Mouse (Mus musculus) adrenal gland, postnatal 14 days (tissue): ENCODE measurements around the gene Ntmt1. TPM values are rescaled to one million over a fixed set of nuclear protein-coding genes. Genes with fewer than 3 reads are reported as not detected.

Source experiments
- DNase-seq: peaks from one replicate; pipeline ENCODE4 v3.0.0; 2021; ENCODE audit warnings: mixed read lengths
- total RNA-seq: library from RNA; stranded (reverse); gene quantifications from 2 replicates; pipeline ENCODE4 v1.2.3, GENCODE M21; 2021

The Ntmt1 gene
- total RNA-seq, 1 experiment from 2014 or later, result 32.3 TPM

DNA sequence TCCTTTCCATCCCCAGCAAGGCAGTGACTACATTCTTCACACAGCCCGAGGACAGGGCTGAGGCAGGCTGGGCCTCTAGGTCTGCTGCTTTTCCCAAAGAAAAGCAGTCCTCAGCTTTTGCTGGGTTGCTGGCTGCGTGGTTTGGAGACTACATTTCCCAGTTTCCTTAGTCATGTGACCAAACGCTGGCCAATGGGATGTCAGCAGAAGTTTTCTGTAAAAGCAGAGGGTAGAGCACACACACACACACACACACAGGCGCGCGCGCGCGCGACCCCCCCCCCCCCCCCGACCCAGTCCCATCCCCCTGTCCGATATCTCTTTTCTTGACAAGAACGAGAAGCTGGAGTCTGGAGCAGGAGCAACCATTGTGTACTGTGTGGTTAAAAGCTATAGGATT lies 24.3 kb upstream of the Ntmt1 start:
- peak; percentile 80 for DNase-seq

DNA sequence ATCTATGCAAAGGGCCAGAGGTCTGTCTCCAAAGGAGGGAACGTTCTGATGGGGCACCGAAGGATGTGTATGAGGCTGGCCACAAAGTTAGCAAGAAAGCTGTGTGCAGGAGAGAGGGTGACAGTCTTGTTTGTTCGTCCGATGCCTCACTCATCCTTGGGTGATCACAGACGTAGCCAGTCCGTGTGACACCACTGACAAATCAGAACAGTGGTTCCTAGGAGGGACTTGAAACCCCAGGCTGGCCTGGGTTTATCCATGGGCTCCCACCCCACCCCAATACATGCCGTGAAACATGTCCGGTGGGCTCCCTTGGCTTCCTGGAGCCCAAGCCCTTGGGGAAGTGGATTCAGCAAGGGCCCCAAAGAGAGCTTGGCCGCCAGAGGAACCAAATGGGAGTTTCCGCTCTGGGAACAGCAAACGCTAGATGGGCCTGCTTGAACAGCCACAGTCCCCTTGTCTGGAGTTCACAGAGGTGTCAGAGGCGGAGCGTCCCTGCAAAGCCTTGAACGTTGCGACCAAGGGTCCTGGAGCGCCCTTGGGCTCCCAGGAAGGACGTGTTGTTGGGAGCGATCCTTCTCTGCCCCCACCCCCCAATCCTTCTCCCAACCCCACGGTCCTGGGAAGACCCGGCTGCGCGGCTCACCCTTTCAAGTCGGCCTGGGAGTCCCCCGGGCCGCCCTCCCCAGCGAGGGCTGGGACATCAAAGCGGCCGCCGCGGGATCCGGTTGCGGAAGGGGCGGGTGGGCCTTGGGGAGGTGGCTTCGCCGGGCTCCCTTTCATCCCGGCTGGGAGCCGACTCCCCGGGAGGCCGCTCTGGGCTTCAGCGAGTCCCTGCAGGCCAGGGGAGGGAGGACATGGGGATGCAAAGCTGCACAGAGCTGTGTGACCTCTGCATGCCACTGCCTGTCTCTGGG lies 23.3 kb upstream of the Ntmt1 start:
- peak; percentile 93 for DNase-seq

DNA sequence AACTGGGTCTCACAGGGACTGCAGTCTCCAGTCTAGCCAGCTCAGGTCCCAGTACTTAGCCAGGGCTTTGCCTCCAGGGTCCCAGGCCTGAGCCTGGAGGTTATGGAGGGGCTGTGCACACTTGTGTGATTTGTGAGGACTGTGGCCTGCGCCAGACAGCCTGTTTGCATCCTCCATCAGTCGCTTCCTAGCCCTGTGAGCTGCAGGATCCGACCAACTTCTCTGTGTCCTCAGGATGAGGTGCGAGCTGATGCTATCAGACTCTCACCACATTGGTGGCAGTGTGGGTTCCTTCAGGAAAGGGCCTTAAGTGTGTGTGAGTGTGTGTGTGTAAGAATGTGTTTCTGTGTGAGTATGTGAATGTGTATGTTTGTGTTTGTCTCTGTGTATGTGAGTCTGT lies 20.2 kb upstream of the Ntmt1 start:
- no peak for DNase-seq

DNA sequence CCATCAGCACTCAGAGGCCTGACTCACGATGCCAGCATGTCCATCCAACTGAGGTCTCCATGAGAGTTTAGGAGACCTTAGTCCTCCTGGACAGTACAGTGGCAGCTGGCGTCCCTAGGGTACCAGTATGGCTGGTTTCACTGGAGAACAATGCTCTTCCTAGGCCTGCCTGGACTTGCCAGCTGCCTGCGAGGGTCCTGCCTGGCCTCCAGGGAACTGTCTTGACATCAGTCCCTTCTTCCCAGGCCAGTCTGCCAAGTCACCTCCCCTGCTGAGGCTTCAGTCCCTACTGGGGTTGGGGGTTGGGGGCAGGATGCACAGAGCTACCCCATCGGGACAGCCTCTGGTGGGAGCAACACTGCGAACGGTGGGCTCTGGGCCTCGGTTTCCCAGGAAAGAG lies 15.6 kb upstream of the Ntmt1 start:
- no peak for DNase-seq

DNA sequence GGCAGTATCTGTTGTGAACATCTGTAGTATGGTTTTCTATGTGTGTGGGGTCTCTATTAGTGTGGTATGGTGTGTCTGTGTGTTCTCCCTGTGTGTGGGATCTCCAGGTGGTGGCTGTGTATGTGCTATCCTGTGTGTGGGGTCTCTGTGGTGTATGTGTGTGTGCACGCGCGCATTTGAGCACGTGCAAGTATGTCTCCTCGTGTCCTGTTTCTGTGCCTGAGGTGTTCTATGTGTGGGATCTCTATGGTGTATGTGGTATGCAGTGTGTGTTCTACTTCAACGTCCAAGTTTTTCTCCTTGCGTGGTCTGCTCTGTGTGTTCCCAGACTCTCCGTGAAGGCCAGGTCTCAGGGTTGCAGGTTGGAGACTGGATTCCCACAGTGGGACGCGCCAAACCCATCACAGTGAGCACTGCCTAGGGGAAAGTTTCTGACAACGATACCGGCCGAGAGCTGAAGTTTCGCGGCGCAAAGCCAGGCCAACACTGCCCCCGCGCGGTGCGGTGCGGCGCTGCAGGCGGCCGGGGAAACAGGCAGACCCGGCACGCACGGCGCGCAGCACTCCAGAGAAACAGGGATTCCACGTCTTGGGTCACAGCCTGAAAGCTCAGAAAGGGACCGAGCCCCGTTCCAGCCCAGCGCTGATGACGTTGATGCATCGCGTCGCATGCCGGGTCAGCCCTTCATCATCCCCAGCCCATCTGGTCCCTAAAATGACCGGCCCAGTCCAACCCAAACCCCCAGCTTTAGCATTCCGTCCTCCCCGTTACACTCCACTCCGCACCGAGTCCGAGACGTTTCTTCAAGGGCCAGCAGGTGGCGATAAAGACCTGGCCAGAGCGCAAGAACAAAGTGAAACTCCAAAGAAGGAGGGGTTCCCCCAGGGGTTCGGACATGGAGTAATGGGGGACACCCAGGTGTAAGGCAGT lies 13.2 kb upstream of the Ntmt1 start:
- DNase-seq, result peak; percentile 96

DNA sequence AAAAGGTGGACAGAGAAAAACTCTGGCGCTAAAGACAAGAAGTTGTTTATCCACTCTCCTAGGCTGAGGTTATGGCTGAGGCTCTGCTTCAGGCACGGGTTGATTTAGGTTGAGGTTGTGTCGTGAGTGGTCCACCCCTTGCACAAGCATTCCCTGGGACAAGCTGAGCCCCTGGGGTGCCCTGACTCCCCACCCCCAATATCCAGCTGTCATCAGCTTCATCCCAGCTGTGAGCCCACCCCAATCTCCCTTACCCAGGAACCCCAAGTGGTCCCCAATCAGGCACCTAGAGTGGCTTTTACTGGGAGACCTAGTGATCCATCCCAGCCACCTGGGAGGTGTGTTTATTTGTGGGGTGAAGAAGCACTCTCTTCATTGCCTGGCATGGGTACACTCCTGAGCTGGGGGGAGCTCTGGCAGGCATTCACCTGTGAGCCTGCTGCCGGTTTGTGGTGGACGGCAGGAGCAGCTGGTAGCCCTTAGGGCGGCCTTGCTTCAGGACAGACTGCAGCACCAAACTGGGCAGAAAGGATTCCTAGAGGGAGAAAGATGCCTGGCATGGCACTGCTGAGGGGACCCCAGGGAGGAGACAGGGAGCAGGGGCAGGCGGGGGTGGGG lies 12.2 kb upstream of the Ntmt1 start:
- DNase-seq, result no peak

DNA sequence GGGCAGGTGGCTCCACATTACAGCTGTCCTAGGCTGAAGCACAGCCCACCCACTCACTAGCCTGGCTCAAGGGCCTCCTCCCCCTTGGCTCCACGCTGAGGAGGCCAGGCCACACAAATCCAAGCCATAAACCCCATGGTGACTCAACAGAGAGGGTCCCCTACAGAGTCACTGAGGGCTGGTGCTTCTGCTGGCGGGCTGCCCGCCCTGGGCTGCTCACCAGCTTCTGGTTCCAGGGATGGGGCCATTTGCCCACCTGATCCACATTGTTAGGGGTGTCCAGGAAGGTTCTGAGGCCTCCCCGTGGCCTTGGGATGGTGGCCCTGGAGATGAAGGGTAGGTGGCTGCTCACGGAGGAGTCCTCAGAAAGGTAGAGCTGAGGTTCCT lies 11.7 kb upstream of the Ntmt1 start:
- DNase-seq, result peak; percentile 33

DNA sequence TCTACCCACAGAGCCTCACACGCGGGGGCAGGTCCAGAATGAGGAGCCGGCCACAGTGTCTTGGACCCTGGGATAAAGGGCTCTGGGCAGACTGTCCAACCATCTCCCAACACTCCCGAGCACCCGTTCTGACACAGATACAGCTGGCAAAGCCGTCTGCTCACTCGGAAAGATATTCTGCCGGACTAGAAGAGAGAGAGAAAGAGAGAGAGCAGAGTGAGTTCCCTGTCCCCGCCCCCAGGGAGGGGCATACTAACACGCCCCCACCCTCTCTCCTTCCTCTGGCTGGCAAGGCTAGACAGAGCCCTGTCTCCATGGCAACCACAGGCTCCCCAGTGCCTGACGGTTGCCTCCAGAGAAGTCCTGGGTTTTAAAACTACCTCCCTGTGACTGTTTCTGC lies 11.2 kb upstream of the Ntmt1 start:
- peak; percentile 92 for DNase-seq

DNA sequence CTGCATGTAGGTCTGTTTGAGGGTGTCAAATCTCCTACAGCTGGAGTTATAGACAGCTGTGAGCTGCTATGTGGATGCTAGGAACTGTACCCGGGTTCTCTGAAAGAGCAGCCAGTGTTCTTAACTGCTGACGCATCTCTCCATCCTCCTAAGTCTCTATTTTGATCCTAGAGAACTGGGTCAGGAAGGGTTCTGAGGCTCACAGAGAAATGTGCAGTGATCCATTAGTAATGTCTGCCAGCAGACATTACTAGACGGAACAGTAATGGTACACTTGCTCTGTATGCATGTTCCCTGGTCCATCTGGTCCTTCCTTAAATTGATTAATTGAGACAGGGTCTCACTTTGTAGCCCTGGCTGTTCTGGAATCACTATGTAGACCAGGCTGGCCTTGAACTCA lies 8.2 kb upstream of the Ntmt1 start:
- DNase-seq, result no peak

DNA sequence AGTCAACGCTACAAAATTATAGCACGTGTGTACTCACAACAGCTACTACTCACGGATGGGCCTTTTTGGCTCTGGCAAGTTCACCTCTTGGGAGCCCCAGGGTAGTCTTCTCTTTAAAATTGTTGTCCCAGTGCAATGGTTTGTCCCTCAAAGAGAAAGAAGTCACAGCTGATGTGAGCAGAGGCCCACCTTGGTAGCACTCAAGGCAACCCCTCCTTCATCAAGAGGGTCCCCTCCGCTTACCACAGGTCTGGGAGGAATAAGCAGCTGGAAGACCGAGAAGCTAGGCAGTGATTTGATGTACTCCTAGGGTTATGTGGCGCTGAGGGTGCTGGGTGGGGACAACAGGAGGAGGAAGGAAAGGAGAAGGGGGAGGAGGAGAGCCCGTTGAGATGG lies 7.0 kb upstream of the Ntmt1 start:
- no peak for DNase-seq

DNA sequence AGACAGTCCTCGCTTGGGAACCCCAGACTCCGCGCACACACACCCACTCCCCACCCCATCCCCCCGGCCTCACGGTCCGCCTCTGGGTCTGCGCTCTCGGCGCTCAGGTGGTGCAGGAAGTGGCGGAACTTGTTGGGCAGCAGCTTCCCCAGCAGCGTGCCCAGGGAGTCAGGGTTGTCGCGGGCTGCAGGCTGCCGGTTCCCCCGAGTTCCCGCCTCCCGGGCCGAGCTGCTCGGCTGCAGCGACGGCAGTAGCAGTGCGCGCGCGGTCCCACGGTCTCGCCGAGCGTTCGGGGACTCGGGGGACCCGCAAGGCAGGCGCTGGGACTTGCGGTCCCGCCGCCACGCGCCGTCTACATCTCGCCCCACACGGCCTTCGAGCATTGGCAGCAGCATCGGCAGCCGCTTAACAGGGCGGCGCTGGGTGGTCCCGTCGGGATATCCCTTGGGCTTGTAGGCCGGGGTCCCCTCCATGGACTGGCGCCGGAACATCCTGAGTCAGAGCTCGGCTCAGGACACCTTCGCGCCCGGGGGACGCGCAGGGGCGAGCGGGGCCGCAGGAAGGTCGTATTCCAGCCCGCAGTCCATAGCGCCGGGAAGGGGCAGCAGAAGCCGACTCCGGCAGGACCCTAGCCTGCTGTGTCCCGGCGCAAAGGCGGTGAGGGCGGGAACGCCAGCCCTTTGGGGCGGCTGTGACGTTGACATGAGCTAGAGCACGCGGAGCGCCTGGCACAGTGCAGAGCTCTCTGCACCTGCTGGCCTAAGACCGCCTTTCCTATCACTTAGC lies 6.4 kb upstream of the Ntmt1 start:
- peak; percentile 60 for DNase-seq

DNA sequence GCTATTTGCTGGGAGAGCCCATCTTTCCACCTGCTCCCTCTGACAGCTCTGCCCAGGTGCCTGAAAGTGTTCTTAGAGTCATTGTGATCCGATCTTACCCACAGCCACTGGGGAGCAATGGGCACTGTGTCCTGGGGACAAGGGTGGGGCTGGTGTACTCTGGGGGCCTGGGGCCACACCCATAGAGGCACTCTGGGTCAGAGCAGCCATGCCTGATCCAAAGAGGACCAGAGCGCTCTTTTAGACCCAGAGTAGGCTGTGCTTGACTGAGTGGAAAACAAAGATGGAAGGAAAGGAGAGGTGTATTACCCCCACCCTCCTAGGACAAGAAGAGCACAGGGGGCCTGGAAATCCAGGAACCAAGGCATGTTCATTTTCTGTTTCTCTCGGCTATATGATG lies 4.0 kb upstream of the Ntmt1 start, which contains the start of gene 1700001O22Rik:
Gene 1700001O22Rik (minus strand): TSS at position 58 of the 400 bp plus-strand sequence.
- DNase-seq, result no peak

DNA sequence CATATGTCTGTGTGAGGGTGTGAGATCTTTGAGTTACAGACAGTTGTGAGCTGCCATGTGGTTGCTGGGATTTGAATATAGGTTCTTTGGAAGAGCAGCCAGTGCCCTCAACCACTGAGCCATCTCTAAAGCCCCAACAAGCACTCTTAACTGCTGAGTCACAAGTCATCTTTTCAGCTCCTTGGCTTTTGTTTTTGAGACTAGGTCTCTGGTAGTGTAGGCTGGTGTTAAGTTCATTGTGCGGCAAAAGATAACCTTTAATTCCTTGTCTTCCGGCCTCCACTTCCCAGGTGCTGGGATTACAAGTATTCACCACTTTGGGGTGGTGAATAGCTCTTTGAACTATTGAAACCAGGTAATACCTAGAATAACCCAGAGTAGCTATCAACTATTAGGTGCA lies 1.6 kb upstream of the Ntmt1 start:
- DNase-seq, result no peak

DNA sequence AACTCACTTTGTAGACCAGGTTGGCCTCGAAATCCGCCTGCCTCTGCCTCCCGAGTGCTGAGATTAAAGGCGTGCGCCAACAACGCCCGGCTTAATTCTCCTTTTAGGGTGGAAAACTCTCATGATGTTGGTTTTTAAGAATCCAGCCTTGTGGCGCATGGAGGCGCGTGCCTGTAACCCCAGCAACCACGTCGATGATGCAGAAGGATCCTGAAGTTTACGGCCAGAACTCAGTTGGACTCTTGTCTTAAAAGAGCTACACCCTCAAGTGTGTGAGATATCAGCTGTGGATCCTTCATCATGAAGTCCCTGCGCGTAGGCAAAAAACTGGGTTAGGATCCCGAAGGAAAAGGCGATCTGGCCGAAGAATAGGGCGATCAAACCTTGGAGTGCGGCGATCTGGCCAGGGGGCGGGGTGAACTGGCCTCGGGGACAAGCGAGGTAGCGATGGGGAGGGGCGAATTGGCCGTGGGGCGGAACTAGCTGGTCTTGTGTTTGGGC lies 429 bp upstream of the Ntmt1 start:
- no peak for DNase-seq

DNA sequence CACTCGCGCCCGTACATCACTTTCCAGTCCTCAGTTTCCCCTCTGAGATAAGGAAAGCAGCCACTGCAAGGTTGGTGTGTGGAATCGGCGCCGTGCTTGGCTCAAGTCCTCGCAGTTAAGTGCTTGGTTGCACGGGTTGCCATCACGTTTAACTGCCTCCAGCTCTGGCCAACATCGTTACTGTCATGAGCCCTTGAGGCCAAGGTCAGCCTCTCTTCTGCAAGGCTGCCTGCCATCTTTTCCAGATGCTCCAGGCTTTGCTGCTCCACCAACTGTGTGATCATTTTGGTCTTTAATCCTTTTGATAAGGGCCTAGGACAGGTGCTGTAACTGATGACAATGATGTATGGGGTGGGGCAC lies 650 bp downstream of the Ntmt1 start:
- DNase-seq, result peak; percentile 68

DNA sequence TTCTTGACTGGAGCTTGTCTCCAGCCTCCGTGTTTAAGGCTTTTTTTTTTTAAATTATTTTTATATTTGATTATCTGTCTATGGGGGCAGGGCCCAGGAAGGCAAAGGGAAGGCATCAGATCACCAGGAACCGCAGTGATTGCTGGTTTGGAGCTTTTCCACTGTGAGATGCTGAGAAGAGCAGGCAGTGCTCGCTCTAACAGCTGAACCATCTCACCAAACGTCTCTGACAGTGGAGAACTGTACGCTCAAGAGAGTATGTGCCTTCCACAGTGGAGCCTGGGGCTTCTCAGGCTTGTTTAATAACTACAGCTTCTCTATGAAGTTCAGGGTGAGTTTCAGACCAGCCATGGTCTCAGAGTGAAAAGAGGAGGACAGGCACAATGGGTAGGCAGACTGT lies 1.9 kb downstream of the Ntmt1 start:
- DNase-seq, result no peak

DNA sequence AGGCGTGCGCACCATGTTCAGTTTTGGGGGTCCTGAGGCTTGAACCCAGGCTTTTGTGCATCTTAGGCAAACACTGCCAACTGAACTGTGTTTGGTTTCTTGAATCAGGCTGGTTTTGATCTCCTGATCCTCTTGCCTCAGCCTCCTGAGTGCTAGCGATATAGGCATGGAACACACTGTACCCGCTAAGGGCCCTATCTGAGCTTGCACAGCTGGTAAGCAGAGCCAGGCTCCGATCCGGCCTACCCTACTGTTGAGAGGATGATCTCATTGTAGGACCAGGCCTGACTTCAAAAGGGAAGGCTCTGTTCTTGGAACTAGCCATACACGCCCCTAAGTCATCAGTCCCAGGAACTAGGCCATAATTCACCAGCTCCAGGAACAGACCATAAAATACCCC lies 2.9 kb downstream of the Ntmt1 start:
- DNase-seq, result no peak

DNA sequence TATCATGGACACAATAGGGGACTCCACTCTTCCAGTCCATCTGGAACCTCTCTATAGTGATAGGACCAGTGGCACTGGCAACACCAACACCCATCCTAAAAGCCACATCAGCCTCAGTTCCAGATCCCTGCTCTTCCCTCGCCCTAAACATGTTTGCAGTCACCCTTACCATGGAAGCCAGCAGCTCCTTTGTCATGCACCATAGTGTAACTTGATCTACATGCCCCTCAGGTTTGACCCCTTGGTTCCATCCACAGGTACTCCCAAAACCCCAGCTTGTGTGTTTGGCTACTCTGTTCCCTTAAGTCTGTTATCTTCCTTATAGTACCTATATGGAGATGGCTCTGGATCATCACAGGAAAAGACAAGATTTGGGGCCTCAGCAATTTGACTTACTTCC lies 8.8 kb downstream of the Ntmt1 start:
- no peak for DNase-seq

DNA sequence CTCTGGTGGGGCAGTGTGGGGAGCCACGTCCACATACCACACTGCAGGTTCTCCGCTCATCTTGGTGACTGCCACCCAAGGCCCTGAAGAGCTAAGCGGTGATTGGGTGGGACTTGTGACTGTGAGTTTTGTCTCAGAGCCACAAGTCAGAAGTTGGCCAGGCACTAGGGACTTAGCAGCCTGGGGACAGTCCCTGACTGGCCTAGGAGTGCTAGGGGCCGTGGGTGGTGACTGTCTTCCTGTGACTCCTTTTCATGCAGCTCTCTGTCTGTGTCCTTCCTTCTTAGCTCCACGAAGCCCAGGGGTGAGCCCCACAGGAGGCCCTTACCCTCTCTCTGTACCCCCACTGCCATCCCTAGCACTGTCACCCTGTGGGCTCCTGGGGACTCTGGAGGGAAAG lies 12.2 kb downstream of the Ntmt1 start:
- no peak for DNase-seq

DNA sequence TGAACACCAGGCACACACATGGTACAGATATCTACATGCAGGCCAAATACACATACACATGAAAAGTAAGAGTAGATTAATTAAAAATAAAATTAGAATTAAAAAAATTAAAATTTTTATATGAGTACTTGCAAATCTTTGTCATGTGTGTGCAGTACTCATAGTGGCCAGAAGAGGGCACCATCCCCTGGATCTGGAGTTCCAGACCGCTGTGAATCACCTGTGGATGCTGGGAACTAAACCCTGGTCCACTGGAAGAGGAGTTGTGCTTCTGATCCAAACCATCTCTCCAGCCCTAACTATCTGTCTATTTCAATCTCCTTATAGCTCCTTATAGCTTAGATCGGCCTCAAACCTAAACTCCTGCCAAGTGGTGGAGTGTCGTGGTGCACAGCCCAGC lies 13.4 kb downstream of the Ntmt1 start:
- no peak for DNase-seq

DNA sequence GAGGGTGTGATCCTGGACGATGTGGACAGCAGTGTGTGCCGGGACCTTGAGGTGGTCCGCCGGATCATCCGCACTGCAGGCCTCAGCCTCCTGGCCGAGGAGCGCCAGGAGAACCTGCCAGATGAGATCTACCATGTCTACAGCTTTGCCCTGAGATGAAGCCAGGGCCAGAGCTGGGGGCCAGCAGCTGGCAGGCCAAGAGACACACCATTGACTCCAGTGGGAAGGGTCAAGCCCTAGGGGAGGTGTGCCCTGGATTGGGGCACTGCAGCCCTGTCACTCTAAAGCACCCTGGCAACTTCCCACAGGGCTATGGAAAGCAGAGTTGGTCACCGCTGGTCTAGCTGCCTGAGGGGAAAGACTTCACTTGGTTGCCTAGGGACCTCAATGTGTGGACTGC lies 14.8 kb downstream of the Ntmt1 start:
- DNase-seq, result no peak
